Mouse (Mus musculus): ENCODE measurements around the gene Lyve1. TPM values are rescaled to one million over a fixed set of nuclear protein-coding genes. Genes with fewer than 3 reads are reported as not detected.

The Lyve1 gene
- total and polyA plus RNA-seq, 3 experiments = 0.11 TPM; not detected in 2

- no peak for ATAC-seq (ENCODE audit: extremely low read depth, insufficient number of reproducible peaks, low FRiP score, poor library complexity, severe bottlenecking)
- Histone ChIP-seq H3K27me3 (ENCODE audit: insufficient read depth, low read length) (peaks cover 37% of the 10 kb centered on the region), H3K36me3 (replicated peaks) (no peaks in the 10 kb centered on the region), H3K9me3 (replicated peaks) (no peaks in the 10 kb centered on the region), H3K4me3 (ENCODE audit: low read depth, low read length) (no peak overlapping the region), H3K4me1 (ENCODE audit: insufficient read depth, low read depth, low read length) (no peaks in the 10 kb centered on the region)
- no peak for DNase-seq (ENCODE audit: low spot score)
- TF ChIP-seq CTCF (IDR thresholded peaks at IDR 0.05; ENCODE audit: low read depth, low read length) = no peak
- TF ChIP-seq TAL1 (conservative IDR thresholded peaks at IDR 0.05; ENCODE audit: low read depth, low read length) = no peak
- no peak for TF ChIP-seq GATA2 (IDR thresholded peaks at IDR 0.05; ENCODE audit: borderline replicate concordance, low read depth, low read length)
- TF ChIP-seq GATA1 (IDR thresholded peaks at IDR 0.05; ENCODE audit: borderline replicate concordance, low read length) = no peak
- TF ChIP-seq POLR2AphosphoS5 (IDR thresholded peaks at IDR 0.05; ENCODE audit: insufficient replicate concordance, low read depth, low read length) = no peak
Observed at GRCm38 (mm10) chr7:110854927-110855546, 8.0 kb downstream of the Lyve1 start.

DNA sequence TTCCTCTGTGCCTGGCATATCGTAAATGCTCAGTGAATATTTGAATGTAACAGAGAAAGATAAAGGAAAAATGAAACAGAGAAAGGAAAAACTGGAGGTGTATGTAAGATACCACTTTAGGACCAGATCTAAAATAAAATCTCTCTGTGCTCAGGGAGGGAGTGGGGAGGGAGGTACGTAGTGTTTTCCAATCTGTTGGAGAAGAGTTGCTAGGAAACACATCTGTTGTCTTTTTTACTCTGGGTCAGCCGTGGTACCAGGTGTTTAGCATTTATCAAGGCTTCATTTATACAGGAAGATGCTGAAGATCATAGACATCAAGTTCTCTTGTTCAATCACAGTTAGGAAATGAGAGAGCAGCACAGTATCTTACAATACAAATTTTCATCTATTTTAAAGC lies 8.5 kb downstream of the Lyve1 start:
- Histone ChIP-seq H3K27me3 (ENCODE audit: insufficient read depth, low read length) (peaks cover 42% of the 10 kb centered on the region), H3K36me3 (replicated peaks) (no peaks in the 10 kb centered on the region), H3K4me3 (ENCODE audit: low read depth, low read length) (no peak overlapping the region), H3K9me3 (replicated peaks) (no peaks in the 10 kb centered on the region), H3K4me1 (ENCODE audit: insufficient read depth, low read depth, low read length) (no peaks in the 10 kb centered on the region)
- TF ChIP-seq POLR2AphosphoS5 (IDR thresholded peaks at IDR 0.05; ENCODE audit: insufficient replicate concordance, low read depth, low read length) = no peak
- TF ChIP-seq GATA1 (IDR thresholded peaks at IDR 0.05; ENCODE audit: borderline replicate concordance, low read length) = no peak
- TF ChIP-seq TAL1 (conservative IDR thresholded peaks at IDR 0.05; ENCODE audit: low read depth, low read length) = no peak
- TF ChIP-seq CTCF (IDR thresholded peaks at IDR 0.05; ENCODE audit: low read depth, low read length) = no peak
- TF ChIP-seq GATA2 (IDR thresholded peaks at IDR 0.05; ENCODE audit: borderline replicate concordance, low read depth, low read length) = no peak
- ATAC-seq (ENCODE audit: extremely low read depth, insufficient number of reproducible peaks, low FRiP score, poor library complexity, severe bottlenecking) (no peak), DNase-seq (ENCODE audit: low spot score) (no peak)

GRCm38 (mm10) chr7:110853611-110854010 lies 9.4 kb downstream of the Lyve1 start:
- H3K4me1 ChIP-seq (ENCODE audit: insufficient read depth, low read depth, low read length) = no peaks in the 10 kb centered on the region
- H3K27me3 ChIP-seq (ENCODE audit: insufficient read depth, low read length) = peaks cover 44% of the 10 kb centered on the region
- ATAC-seq (ENCODE audit: extremely low read depth, insufficient number of reproducible peaks, low FRiP score, poor library complexity, severe bottlenecking) (no peak), DNase-seq (ENCODE audit: low spot score) (no peak)
- H3K36me3 ChIP-seq (replicated peaks) = no peaks in the 10 kb centered on the region
- H3K9me3 ChIP-seq (replicated peaks) = no peaks in the 10 kb centered on the region
- no peak overlapping the region for H3K4me3 ChIP-seq (ENCODE audit: low read depth, low read length)
- TF ChIP-seq CTCF (IDR thresholded peaks at IDR 0.05; ENCODE audit: low read depth, low read length) (no peak), GATA2 (IDR thresholded peaks at IDR 0.05; ENCODE audit: borderline replicate concordance, low read depth, low read length) (no peak), POLR2AphosphoS5 (IDR thresholded peaks at IDR 0.05; ENCODE audit: insufficient replicate concordance, low read depth, low read length) (no peak), GATA1 (IDR thresholded peaks at IDR 0.05; ENCODE audit: borderline replicate concordance, low read length) (no peak), TAL1 (conservative IDR thresholded peaks at IDR 0.05; ENCODE audit: low read depth, low read length) (no peak)

DNA sequence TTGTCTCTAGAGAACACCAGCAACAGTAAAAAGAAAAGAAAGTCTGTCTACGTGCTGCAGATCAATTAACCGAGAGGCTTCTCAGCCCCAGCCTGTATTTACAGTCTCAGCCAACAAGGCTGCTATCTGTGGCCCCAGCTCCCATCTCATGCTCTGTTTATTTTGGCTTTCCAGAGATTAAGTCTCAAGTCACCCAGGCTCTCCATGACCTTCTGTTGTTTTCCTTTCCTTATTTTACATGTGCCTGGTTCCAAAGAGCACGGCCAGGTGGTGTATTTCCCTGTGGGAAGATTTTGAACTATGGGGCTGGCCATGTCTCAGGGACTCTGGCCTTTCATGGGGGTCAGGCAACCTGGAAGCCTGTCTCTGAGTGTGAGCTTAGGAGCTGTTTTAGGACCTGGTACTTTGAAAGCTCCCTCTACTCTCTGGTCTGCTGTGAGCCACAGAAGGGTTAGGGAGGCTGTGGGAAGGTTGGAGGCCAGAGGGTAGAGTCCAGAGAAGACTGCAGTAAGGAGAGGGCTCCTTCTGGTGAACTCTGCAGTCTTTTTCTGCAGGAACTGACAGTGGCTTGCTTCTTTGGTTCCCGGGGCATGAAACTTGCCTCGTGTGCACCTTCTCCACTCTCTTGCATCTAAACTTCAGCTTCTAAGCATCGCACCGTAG lies 11.4 kb downstream of the Lyve1 start:
- ATAC-seq (ENCODE audit: extremely low read depth, insufficient number of reproducible peaks, low FRiP score, poor library complexity, severe bottlenecking) = no peak
- TF ChIP-seq TAL1 (conservative IDR thresholded peaks at IDR 0.05; ENCODE audit: low read depth, low read length) = no peak
- TF ChIP-seq POLR2AphosphoS5 (IDR thresholded peaks at IDR 0.05; ENCODE audit: insufficient replicate concordance, low read depth, low read length) = no peak
- no peak for TF ChIP-seq GATA2 (IDR thresholded peaks at IDR 0.05; ENCODE audit: borderline replicate concordance, low read depth, low read length)
- TF ChIP-seq GATA1 (IDR thresholded peaks at IDR 0.05; ENCODE audit: borderline replicate concordance, low read length) = no peak
- no peak for TF ChIP-seq CTCF (IDR thresholded peaks at IDR 0.05; ENCODE audit: low read depth, low read length)

DNA sequence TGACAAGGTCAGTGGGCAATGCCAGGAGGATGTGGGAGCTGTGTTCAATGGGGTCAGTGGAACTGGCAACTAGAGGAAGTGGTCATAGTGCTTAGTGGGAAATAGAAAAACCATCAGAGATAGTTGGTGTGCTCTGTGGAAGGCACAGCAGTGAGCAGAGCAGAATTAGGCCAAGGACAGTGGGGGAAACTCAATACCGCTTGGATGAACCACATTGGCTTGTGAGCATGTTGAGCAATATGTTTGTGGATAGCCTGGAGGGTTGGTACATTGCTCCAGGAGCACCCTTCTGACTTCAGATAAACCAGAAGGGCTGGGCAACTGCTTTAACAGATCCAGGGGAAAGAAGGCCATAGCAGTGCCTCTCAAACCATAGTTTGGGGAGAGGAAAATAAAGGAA lies 14.7 kb downstream of the Lyve1 start:
- H3K4me3 ChIP-seq (ENCODE audit: low read depth, low read length) = no peak overlapping the region
- no peaks in the 10 kb centered on the region for H3K36me3 ChIP-seq (replicated peaks)
- TF ChIP-seq GATA2 (IDR thresholded peaks at IDR 0.05; ENCODE audit: borderline replicate concordance, low read depth, low read length) = no peak
- no peak for TF ChIP-seq POLR2AphosphoS5 (IDR thresholded peaks at IDR 0.05; ENCODE audit: insufficient replicate concordance, low read depth, low read length)
- DNase-seq (ENCODE audit: low spot score) (no peak), ATAC-seq (ENCODE audit: extremely low read depth, insufficient number of reproducible peaks, low FRiP score, poor library complexity, severe bottlenecking) (no peak)
- peaks cover 30% of the 10 kb centered on the region for H3K27me3 ChIP-seq (ENCODE audit: insufficient read depth, low read length)
- H3K4me1 ChIP-seq (ENCODE audit: insufficient read depth, low read depth, low read length) = peaks cover 13% of the 10 kb centered on the region
- no peaks in the 10 kb centered on the region for H3K9me3 ChIP-seq (replicated peaks)

More for the DNA sequence above, 11.4 kb downstream of the Lyve1 start:
- H3K27me3 ChIP-seq (ENCODE audit: insufficient read depth, low read length) = peaks cover 42% of the 10 kb centered on the region
- DNase-seq (ENCODE audit: low spot score) = no peak
- H3K4me1 ChIP-seq (ENCODE audit: insufficient read depth, low read depth, low read length) = no peaks in the 10 kb centered on the region
- no peak overlapping the region for H3K4me3 ChIP-seq (ENCODE audit: low read depth, low read length)
- H3K36me3 ChIP-seq (replicated peaks) = no peaks in the 10 kb centered on the region
- no peaks in the 10 kb centered on the region for H3K9me3 ChIP-seq (replicated peaks)

- Histone ChIP-seq H3K27me3 (ENCODE audit: insufficient read depth, low read length) (peaks cover 26% of the 10 kb centered on the region), H3K4me1 (ENCODE audit: insufficient read depth, low read depth, low read length) (peaks cover 18% of the 10 kb centered on the region), H3K36me3 (replicated peaks) (peaks cover 3% of the 10 kb centered on the region), H3K4me3 (ENCODE audit: low read depth, low read length) (no peak overlapping the region), H3K9me3 (replicated peaks) (no peaks in the 10 kb centered on the region)
- ATAC-seq (ENCODE audit: extremely low read depth, insufficient number of reproducible peaks, low FRiP score, poor library complexity, severe bottlenecking) (no peak), DNase-seq (ENCODE audit: low spot score) (no peak)
- TF ChIP-seq TAL1 (conservative IDR thresholded peaks at IDR 0.05; ENCODE audit: low read depth, low read length) = no peak
- TF ChIP-seq GATA2 (IDR thresholded peaks at IDR 0.05; ENCODE audit: borderline replicate concordance, low read depth, low read length) = no peak
- no peak for TF ChIP-seq POLR2AphosphoS5 (IDR thresholded peaks at IDR 0.05; ENCODE audit: insufficient replicate concordance, low read depth, low read length)
Observed at GRCm38 (mm10) chr7:110847321-110847720, 15.7 kb downstream of the Lyve1 start.
